21 mouse cellular contexts compared by ENCODE assay signal in the genomic region with DNA sequence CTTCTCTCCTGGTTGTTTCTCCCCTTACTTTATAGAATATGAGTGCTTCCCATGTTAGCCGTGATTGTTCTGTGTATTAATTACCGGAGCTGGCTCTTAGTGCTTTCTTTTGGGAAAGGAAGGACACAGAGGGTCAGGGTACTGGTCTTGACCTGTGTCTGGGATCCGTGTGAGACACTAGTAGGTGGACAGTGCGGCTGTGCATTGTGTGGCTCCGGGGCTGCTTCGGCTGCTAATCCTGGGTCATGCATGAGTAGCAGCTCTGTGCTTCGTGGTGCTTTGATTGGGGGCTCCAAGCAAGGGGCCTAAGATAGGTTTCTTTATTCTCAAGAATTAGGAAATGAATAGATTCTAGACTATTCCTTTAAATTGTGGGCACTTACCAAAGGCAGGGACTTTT.
DNase-seq lines count a peak whose midpoint lies in the region; ATAC-seq and TF ChIP-seq lines count a peak whose summit lies in the region.
"Had no signal": no experiment of that assay in that cellular context is flagged by ENCODE, and none has a peak within 500 bp of the region (broad histone marks: within the 10 kb centered on the region; RNA-seq: fewer than 3 reads in every experiment).

No protein-coding gene starts in this region.

- H3K4me3 ChIP-seq in heart, embryonic 12.5 days, result no peak overlapping the region
- peak overlapping the region; percentile 14; the same call in 1 of the 2 replicates for H3K4me3 ChIP-seq in midbrain, embryonic 10.5 days
- H3K4me3 ChIP-seq in midbrain, postnatal 0 days (ENCODE audit: low read depth, low read length), result no peak overlapping the region
- no peak overlapping the region for H3K4me3 ChIP-seq in midbrain, embryonic 13.5 days (replicated peaks)
- no peak overlapping the region for H3K4me3 ChIP-seq in limb, embryonic 10.5 days
- H3K4me3 ChIP-seq: embryonic facial prominence, embryonic 10.5 days had no signal

- H3K9ac ChIP-seq in heart, embryonic 12.5 days, result no peak overlapping the region
- H3K9ac ChIP-seq in midbrain, postnatal 0 days (replicated peaks; ENCODE audit: low read length, poor library complexity, severe bottlenecking), result no peak overlapping the region
- H3K9ac ChIP-seq in midbrain, embryonic 13.5 days (replicated peaks), result peak overlapping the region; percentile 51; the same call in 1 of the 2 replicates
- H3K9ac ChIP-seq: liver, embryonic 14.5 days had no signal

- no peaks in the 10 kb centered on the region for H3K36me3 ChIP-seq in heart, embryonic 12.5 days
- no peaks in the 10 kb centered on the region for H3K36me3 ChIP-seq in midbrain, embryonic 10.5 days
- H3K36me3 ChIP-seq in midbrain, postnatal 0 days (ENCODE audit: insufficient read depth, low read length), result no peaks in the 10 kb centered on the region
- no peaks in the 10 kb centered on the region for H3K36me3 ChIP-seq in midbrain, embryonic 13.5 days
- 0 out of 2 replicates have a peak, but pooled peaks cover 5% of the 10 kb centered on the region for H3K36me3 ChIP-seq in limb, embryonic 10.5 days
- H3K36me3 ChIP-seq: embryonic facial prominence, embryonic 10.5 days had no signal

- H3K9me3 ChIP-seq in heart, embryonic 12.5 days (replicated peaks), result no peaks in the 10 kb centered on the region
- H3K9me3 ChIP-seq in midbrain, embryonic 10.5 days (replicated peaks), result no peaks in the 10 kb centered on the region
- no peaks in the 10 kb centered on the region for H3K9me3 ChIP-seq in midbrain, postnatal 0 days (ENCODE audit: low read length)
- H3K9me3 ChIP-seq in midbrain, embryonic 13.5 days, result no peaks in the 10 kb centered on the region
- no peaks in the 10 kb centered on the region for H3K9me3 ChIP-seq in limb, embryonic 10.5 days (replicated peaks)
- H3K9me3 ChIP-seq: embryonic facial prominence, embryonic 10.5 days had no signal

- H3K27me3 ChIP-seq in heart, embryonic 12.5 days (replicated peaks), result no peaks in the 10 kb centered on the region
- H3K27me3 ChIP-seq in midbrain, embryonic 10.5 days (ENCODE audit: low read depth, poor library complexity, severe bottlenecking), result no peaks in the 10 kb centered on the region
- no peaks in the 10 kb centered on the region for H3K27me3 ChIP-seq in midbrain, postnatal 0 days (ENCODE audit: insufficient read depth, low read length)
- no peaks in the 10 kb centered on the region for H3K27me3 ChIP-seq in midbrain, embryonic 13.5 days
- no peaks in the 10 kb centered on the region for H3K27me3 ChIP-seq in limb, embryonic 10.5 days (ENCODE audit: low read depth, poor library complexity, severe bottlenecking)
- H3K27me3 ChIP-seq: Patski had no signal

- no peak for ATAC-seq in heart, embryonic 12.5 days (ENCODE audit: insufficient number of reproducible peaks, low FRiP score)
- no peak for ATAC-seq in midbrain, postnatal 0 days (ENCODE audit: low FRiP score)
- ATAC-seq in midbrain, embryonic 13.5 days, result peak; percentile 57; the same call in 1 of the 2 replicates
- ATAC-seq: lung, postnatal 0 days; Patski had no signal

- H3K4me1 ChIP-seq in heart, embryonic 12.5 days (replicated peaks), result peaks cover 83% of the 10 kb centered on the region
- H3K4me1 ChIP-seq in midbrain, embryonic 10.5 days, result peaks cover 84% of the 10 kb centered on the region
- H3K4me1 ChIP-seq in midbrain, postnatal 0 days (ENCODE audit: insufficient read depth, low read length), result no peaks in the 10 kb centered on the region
- H3K4me1 ChIP-seq in midbrain, embryonic 13.5 days (replicated peaks), result peaks cover 91% of the 10 kb centered on the region
- peaks cover 43% of the 10 kb centered on the region for H3K4me1 ChIP-seq in limb, embryonic 10.5 days

- DNase-seq in heart, adult 11 months, result peak; percentile 86
- DNase-seq in midbrain, embryonic 10.5 days (ENCODE audit: low spot score), result peak; percentile 51
- no peak for DNase-seq in midbrain, postnatal 0 days (ENCODE audit: low spot score)
- no peak for DNase-seq in spleen, postnatal 4 days (ENCODE audit: low spot score in 2 of 2)
- DNase-seq in limb, embryonic 10.5 days (ENCODE audit: low spot score), result no peak
- DNase-seq: B cell, adult 2 months; cerebellum, postnatal 14 days; heart, postnatal 14 days; kidney, adult 2 months; layer of hippocampus, postnatal 36 days; left cerebral cortex, postnatal 4 days; right cerebral cortex, adult 18-20 months; spleen, adult 18-20 months; thymus, postnatal 36 days had no signal

- H3K27ac ChIP-seq in heart, embryonic 12.5 days (ENCODE audit: poor library complexity, severe bottlenecking), result no peak overlapping the region
- peak overlapping the region; percentile 71 for H3K27ac ChIP-seq in midbrain, embryonic 10.5 days (replicated peaks)
- H3K27ac ChIP-seq in midbrain, postnatal 0 days (ENCODE audit: low read depth, low read length), result no peak overlapping the region
- peak overlapping the region; percentile 75 for H3K27ac ChIP-seq in midbrain, embryonic 13.5 days
- H3K27ac ChIP-seq in limb, embryonic 10.5 days, result no peak overlapping the region
- H3K27ac ChIP-seq: embryonic facial prominence, embryonic 10.5 days; liver, embryonic 14.5 days; stomach, postnatal 0 days had no signal

- no peak for TF ChIP-seq CTCF in midbrain, postnatal 0 days (IDR thresholded peaks at IDR 0.05)

- H3K4me2 ChIP-seq in heart, embryonic 12.5 days, result no peak overlapping the region
- H3K4me2 ChIP-seq in midbrain, postnatal 0 days (ENCODE audit: low read depth, low read length, poor library complexity, severe bottlenecking), result no peak overlapping the region
- no peak overlapping the region for H3K4me2 ChIP-seq in midbrain, embryonic 13.5 days (replicated peaks)

- 73% methylated on average over 7 of the region's 7 CpGs for WGBS in heart, embryonic 12.5 days
- WGBS in midbrain, embryonic 10.5 days, result 19% methylated on average over 7 of the region's 7 CpGs
- WGBS in midbrain, postnatal 0 days, result 18% methylated on average over 7 of the region's 7 CpGs
- WGBS in midbrain, embryonic 13.5 days, result 12% methylated on average over 7 of the region's 7 CpGs
- WGBS in limb, embryonic 10.5 days, result 87% methylated on average over 7 of the region's 7 CpGs

Comparison
In these comparisons a context has a peak if more than half of its experiments do, and no peak if none do; other contexts are left out.
1. DNase-seq: peak in heart, adult 11 months (single experiment) and midbrain, embryonic 10.5 days (single experiment); none in midbrain, postnatal 0 days (single experiment), spleen, postnatal 4 days (0 of 2) and limb, embryonic 10.5 days (single experiment).
2. H3K27ac ChIP-seq: peak in midbrain, embryonic 10.5 days (single experiment) and midbrain, embryonic 13.5 days (single experiment); none in heart, embryonic 12.5 days (single experiment), midbrain, postnatal 0 days (single experiment) and limb, embryonic 10.5 days (single experiment).